Mouse (Mus musculus) right cerebral cortex, postnatal 25 days (tissue): ENCODE measurements around the gene Trmt11.
"Not testable (repeated sequence)": the region's sequence is repeated elsewhere in the genome, so short reads cannot be mapped to it uniquely, and the experiment has no call there.

Experiments
- DNase-seq: peaks from one replicate; pipeline ENCODE4 v3.0.0; 2022

Trmt11 gene

GRCm38 (mm10) chr10:30600542-30600966 lies at the start of gene Trmt11:
Trmt11 (minus strand) TSS chr10:30600749.
- peak; percentile 90 for DNase-seq

- DNase-seq: no peak
These were observed 47.1 kb upstream of the Trmt11 start for GRCm38 (mm10) chr10:30647681-30648080.

DNA sequence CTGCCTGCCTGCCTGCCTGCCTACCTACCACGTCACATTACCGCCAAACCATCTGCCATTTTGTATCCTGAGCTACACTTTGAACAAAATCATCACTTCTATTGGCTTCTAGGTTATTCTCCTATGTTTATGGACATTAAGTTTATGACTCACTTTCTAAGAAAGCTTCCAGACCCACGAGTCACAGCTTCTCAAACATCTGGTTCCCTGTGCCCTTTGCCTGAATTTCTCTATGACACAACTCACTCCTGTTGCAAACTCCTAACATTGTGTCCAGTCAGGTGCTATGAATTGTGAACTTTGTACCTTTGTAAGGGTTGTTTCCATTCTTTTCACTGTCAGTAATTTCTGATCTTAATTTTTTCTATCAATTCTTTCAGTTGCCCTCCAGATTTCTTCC lies 37.7 kb upstream of the Trmt11 start:
- no peak for DNase-seq

DNA sequence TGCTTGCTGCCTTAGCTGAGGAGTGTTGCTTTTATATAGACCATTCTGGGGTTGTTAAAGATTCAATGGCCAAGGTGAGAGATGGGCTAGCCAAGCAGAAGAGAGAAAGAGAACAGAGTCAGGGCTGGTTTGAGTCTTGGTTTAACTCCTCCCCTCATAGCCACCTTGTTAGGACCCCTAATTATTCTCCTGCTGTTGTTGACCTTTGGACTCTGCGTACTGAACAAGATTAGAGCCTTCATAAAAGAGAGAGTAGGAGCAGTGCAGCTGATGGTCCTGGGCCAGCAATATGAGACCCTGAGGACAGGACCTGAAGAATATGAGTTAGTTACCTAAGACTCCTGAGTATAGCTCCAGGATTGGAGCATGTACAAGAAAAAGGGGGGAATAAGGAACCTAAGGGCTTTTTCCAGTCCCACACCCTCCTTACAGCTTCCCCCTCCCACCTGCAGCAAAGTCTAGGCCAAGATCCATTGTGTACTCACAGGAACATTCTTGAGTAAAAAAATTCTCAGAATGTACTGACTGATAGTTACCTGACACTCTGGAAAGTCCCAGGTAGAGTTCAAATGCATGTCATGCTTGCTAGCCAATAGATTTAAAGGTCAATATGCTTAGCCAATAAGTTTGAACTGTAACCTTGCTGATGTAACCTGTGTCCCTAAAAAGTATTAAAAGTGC lies 36.1 kb upstream of the Trmt11 start:
- not testable (repeated sequence) for DNase-seq

DNA sequence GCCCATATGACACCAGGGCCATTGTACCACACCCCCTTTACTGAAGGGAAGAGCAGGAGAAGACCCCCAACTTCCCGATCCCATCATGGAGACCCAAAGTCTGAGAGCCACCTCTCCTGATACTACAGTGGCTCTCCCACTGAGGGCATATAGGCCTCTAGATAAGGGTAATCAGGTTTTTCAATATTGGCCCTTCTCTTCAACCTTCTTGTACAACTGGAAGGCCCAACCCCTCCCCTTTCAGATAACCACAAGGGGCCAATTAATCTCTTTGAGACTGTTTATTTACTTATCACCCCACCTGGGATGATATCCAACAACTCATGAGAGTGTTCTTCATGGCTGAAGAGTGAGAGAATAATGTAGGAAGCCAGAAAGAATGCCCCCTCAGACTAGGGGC lies 32.2 kb upstream of the Trmt11 start:
- no peak for DNase-seq

- no peak for DNase-seq
These were observed 29.4 kb upstream of the Trmt11 start for GRCm38 (mm10) chr10:30629977-30630376.

DNA sequence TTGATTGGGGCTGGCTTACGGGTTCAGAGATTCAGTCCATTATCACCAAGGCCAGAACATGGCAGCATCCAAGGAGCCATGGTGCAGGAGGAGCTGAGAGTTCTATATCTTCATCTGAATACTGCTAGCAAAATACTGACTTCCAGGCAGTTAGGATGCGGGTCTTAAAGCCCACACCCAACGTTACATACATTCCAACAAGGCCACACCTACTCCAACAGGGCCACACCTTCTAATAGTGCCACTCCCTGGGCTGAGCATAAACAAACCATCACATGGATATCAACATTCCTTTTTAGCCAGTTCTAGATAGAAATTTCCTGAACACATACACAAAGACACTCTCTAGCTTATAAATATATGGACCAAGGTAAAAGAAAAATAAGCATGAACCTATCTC lies 29.0 kb upstream of the Trmt11 start, which contains the start of gene Hint3:
Hint3 (minus strand) TSS at position 120 of the 400 bp plus-strand sequence.
- DNase-seq: no peak

- not testable (repeated sequence) for DNase-seq
These were observed 27.9 kb upstream of the Trmt11 start for GRCm38 (mm10) chr10:30628444-30628843.

GRCm38 (mm10) chr10:30627548-30627947 lies 27.0 kb upstream of the Trmt11 start:
- DNase-seq: no peak

- DNase-seq: no peak
These were observed 23.8 kb upstream of the Trmt11 start for GRCm38 (mm10) chr10:30624161-30625019.

DNA sequence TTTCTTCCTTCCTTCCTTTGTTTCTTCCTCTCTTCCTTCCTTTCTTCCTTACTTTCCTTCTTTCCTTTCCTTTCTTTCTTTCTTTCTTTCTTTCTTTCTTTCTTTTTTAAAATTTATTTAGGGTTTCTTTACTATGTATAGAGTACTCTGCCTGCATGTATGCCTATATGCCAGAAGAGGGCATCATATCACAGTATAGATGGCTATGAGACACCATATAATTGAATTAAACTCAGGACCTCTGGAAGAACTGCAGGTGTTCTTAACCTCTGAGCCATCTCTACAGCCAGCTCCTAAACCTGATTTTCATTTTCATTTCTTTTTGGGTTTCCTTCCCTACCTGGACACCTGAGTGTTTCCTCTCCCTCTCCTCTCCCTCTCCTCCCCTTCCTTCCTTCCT lies 22.4 kb upstream of the Trmt11 start:
- no peak for DNase-seq

DNA sequence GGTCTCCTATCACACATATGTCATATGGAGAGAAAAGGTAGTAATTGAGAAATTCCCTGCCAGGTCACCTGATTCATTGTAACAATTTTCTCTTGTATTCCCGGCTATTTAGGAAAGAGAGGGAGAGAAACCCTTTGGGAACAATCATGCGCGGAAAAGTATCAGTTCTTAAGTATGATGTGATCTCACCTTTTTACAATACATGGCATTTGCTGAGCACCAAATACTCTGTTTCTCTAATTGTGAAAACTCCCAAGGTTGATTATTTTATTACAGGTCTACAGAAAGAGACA lies 18.3 kb upstream of the Trmt11 start:
- DNase-seq: no peak

GRCm38 (mm10) chr10:30618091-30618917 lies 17.8 kb upstream of the Trmt11 start:
- DNase-seq: peak; percentile 99

DNA sequence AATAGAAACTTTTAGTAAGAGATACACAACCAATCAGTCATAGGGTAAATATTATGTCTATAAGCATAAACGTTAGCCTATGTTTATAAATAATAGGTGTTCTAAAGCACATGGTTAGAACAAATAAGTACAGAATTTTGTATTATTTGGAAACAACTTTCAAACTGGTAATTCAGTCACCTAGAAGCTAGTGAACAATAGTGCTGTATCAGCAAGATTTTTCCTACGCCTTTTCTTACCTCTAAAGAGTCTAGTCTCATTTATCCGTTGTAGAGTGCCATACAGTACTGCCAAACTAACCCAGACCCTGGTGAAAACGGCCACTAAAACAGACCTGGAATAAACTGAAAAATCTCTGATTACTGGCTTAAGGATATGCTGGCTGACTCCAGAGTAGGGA lies 12.5 kb upstream of the Trmt11 start:
- no peak for DNase-seq

- DNase-seq: no peak
These were observed 9.1 kb upstream of the Trmt11 start for GRCm38 (mm10) chr10:30609614-30610013.

- no peak for DNase-seq
These were observed 7.6 kb upstream of the Trmt11 start for GRCm38 (mm10) chr10:30608109-30608508.

GRCm38 (mm10) chr10:30600094-30600534 lies 435 bp downstream of the Trmt11 start:
- no peak for DNase-seq

DNA sequence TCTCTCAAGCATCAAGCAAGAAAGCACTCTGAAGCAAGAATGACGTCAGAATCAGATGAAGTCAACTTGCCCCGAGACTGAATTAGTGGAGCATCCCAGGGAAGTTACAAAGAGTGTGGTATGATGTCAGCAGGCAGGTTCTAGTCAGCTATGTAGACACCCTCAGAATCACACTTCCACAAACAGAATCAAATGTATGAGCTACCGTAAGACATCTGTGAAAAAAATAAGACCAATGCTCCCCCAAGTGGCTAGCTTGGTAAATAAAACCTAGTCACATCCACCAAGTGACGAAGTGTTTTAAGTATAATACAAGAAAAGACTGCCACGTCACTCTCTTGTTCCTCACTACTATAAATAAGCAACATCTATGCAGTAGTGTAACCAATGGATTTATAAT lies 13.5 kb downstream of the Trmt11 start:
- no peak for DNase-seq

DNA sequence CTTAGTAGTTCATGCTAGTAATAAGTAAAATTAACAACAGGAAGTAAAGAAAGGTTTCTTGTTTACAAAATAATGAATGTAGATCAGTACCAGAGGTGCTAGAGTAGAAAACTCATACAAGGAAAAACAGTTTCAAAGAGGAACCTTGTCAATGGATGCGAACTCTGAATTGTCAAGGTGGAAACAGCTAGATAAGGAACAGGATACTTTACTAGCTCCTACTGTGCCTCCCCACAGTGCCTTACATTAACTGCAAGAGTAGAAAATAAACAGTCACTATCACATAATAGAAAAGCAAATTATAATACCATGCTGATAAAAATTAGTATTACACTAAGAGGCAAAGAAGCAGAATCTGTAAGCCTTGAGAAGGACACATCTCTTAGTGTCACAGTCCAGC lies 14.9 kb downstream of the Trmt11 start:
- no peak for DNase-seq

- DNase-seq: no peak
These were observed 22.8 kb downstream of the Trmt11 start for GRCm38 (mm10) chr10:30577670-30578280.

DNA sequence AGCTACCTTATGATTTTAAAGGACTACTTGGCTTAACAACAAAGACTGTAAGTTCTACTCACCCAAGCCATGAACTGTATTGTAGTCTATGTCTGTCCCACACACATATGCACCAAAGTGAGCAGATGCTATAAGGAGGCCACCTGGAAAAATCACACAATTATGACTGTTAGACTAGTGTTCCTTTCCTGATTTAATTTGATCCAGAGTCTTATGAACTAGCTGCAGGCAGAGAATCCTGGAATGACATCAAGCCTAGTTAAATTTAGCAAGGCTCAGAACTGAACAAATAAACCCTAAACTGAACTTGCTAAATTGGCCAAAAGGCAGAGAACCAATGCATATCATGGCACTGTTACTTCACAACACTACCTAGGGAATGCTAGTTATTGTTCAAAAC lies 34.2 kb downstream of the Trmt11 start:
- no peak for DNase-seq

- DNase-seq: no peak
These were observed 35.9 kb downstream of the Trmt11 start for GRCm38 (mm10) chr10:30564651-30565050.
